Comparison of ENCODE assay signal across 9 mouse cellular contexts in the genomic region with DNA sequence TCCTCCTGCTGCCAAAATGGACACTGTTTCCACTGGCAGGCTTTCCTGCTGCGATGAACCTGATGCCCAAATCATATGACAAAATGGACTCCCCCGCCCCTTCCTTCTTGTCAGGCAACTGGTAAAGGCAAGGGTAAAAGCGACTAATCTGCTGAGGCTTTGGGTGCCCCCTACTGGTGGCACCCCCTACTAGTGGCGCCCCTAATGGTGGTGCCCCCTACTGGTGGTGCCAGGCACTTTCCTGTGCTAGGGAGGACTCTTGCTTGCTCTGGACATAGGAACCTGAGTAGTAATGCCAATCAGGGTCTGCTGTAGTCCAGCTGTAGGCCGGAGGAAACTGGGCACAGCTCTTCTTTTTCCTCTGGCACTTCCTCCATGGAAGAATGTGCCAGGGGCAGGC. TPM values are rescaled to one million over a fixed set of nuclear protein-coding genes. Genes with fewer than 3 reads are reported as not detected.
DNase-seq lines count a peak whose midpoint lies in the region; ATAC-seq and TF ChIP-seq lines count a peak whose summit lies in the region.
"Had no signal": no experiment of that assay in that cellular context is flagged by ENCODE, and none has a peak within 500 bp of the region (broad histone marks: within the 10 kb centered on the region; RNA-seq: fewer than 3 reads in every experiment).

No protein-coding gene starts in this region.

- no peak for ATAC-seq in cerebellum, adult (ENCODE audit: insufficient number of reproducible peaks, low FRiP score, low TSS enrichment)
- peak; percentile 48 for ATAC-seq in CD4-positive, CD25-positive, alpha-beta regulatory T cell, adult 4 months
- ATAC-seq in stomach, postnatal 0 days (ENCODE audit: low FRiP score, low TSS enrichment), result no peak

- TF ChIP-seq EP300 in stomach, postnatal 0 days (optimal IDR thresholded peaks at IDR 0.05), result no peak

- TF ChIP-seq CTCF in cerebellum, adult 2 months (IDR thresholded peaks at IDR 0.05; ENCODE audit: borderline replicate concordance, insufficient read depth, low read depth, low read length), result peak; percentile 75
- TF ChIP-seq CTCF in stomach, postnatal 0 days (IDR thresholded peaks at IDR 0.05; ENCODE audit: low read depth), result peak; percentile 76

- H3K9ac ChIP-seq in stomach, postnatal 0 days (ENCODE audit: low read length), result no peak overlapping the region

- intact Hi-C loops in left cerebral cortex, postnatal 25 days (cut with DNase I), result no loop called here

- WGBS in cerebellum, adult 2 months, result 52% methylated on average over 5 of the region's 5 CpGs
- WGBS in stomach, postnatal 0 days, result 55% methylated on average over 5 of the region's 5 CpGs

- DNase-seq in cerebellum, adult 2 months, result peak; percentile 32 to 34
- DNase-seq in left cerebral cortex, adult 18-20 months (ENCODE audit: low spot score in 2 of 2), result peak; percentile 63 to 65
- DNase-seq in left cerebral cortex, adult 11 months (ENCODE audit: low spot score), result no peak
- peak; percentile 50 to 74 for DNase-seq in cerebellum, postnatal 14 days
- peak; percentile 45 to 57 for DNase-seq in left cerebral cortex, postnatal 25 days (ENCODE audit: low spot score in 2 of 2)
- no peak for DNase-seq in stomach, postnatal 0 days (ENCODE audit: low spot score)

- no peak overlapping the region for H3K4me3 ChIP-seq in cerebellum, adult 2 months (replicated peaks; ENCODE audit: insufficient read depth, low read depth, low read length)
- H3K4me3 ChIP-seq in stomach, postnatal 0 days (ENCODE audit: low read depth, low read length), result no peak overlapping the region

- no peaks in the 10 kb centered on the region for H3K27me3 ChIP-seq in cerebellum, adult 2 months (ENCODE audit: control insufficient read depth, insufficient read depth, low read length)
- no peaks in the 10 kb centered on the region for H3K27me3 ChIP-seq in stomach, postnatal 0 days (ENCODE audit: control insufficient read depth, insufficient read depth, low read length)

- no peak for TF ChIP-seq POLR2A in cerebellum, adult 2 months (IDR thresholded peaks at IDR 0.05; ENCODE audit: borderline replicate concordance, insufficient read depth, low read length)

- H3K4me2 ChIP-seq in stomach, postnatal 0 days (replicated peaks; ENCODE audit: low read depth), result no peak overlapping the region

- no peaks in the 10 kb centered on the region for H3K36me3 ChIP-seq in stomach, postnatal 0 days (ENCODE audit: control insufficient read depth, insufficient read depth, low read length)
- H3K36me3 ChIP-seq: G1E had no signal

- no peaks in the 10 kb centered on the region for H3K4me1 ChIP-seq in cerebellum, adult 2 months (ENCODE audit: control insufficient read depth, insufficient read depth, low read length)
- no peaks in the 10 kb centered on the region for H3K4me1 ChIP-seq in stomach, postnatal 0 days (replicated peaks; ENCODE audit: control insufficient read depth, insufficient read depth)

- no peaks in the 10 kb centered on the region for H3K9me3 ChIP-seq in stomach, postnatal 0 days (ENCODE audit: control insufficient read depth, low read length)

- H3K27ac ChIP-seq in cerebellum, adult 2 months (ENCODE audit: insufficient read depth, low read length), result no peak overlapping the region
- no peak overlapping the region for H3K27ac ChIP-seq in stomach, postnatal 0 days (replicated peaks)

RNA-seq across cellular contexts. Expression of a gene that starts 44.2 kb away (rescaled TPM):
- 8.7 and 8.8 TPM in 2 replicates for polyA plus RNA-seq in cerebellum, adult 2 months (2012; rRNA removed)
- total RNA-seq in left cerebral cortex, adult 18-20 months (2021), result 10 to 100 TPM; 18.4 to 23.9 TPM
- under 1 TPM in 1 of 2 experiments, not detected in 1; 0.30 TPM for polyA plus RNA-seq in CD4-positive, CD25-positive, alpha-beta regulatory T cell, adult 4 months (2017; shearing (Covaris generic))
- 10 to 100 TPM; 18.3 to 21.4 TPM for total RNA-seq in left cerebral cortex, postnatal 25 days (2021)
- polyA plus RNA-seq in stomach, postnatal 0 days (2015; fragmentation: Nextera tagmentation; extraction: Ambion mirVana), result 0.48 and 0.58 TPM in 2 replicates
- total RNA-seq: G1E had no signal
- polyA plus RNA-seq: G1E had no signal

RNA-seq across cellular contexts. Expression of a gene that starts 45.4 kb away (rescaled TPM):
- polyA plus RNA-seq in cerebellum, adult 2 months (2012; rRNA removed), result 161 and 191 TPM in 2 replicates
- total RNA-seq in left cerebral cortex, adult 18-20 months (2021), result 100 to 1,000 TPM; 382 to 428 TPM
- polyA plus RNA-seq in CD4-positive, CD25-positive, alpha-beta regulatory T cell, adult 4 months (2017; shearing (Covaris generic)), result 100 to 1,000 TPM in 1 of 2 experiments, 10 to 100 TPM in 1; 99.7 to 140 TPM
- 100 to 1,000 TPM; 319 to 332 TPM for total RNA-seq in left cerebral cortex, postnatal 25 days (2021)
- 1.2 and 1.3 TPM in 2 replicates for polyA plus RNA-seq in stomach, postnatal 0 days (2015; fragmentation: Nextera tagmentation; extraction: Ambion mirVana)
- total RNA-seq: G1E had no signal

Comparison
In these comparisons a context has a peak if more than half of its experiments do, and no peak if none do; other contexts are left out.
1. DNase-seq: peak in cerebellum, adult 2 months (2 of 2), left cerebral cortex, adult 18-20 months (2 of 2), cerebellum, postnatal 14 days (2 of 2) and left cerebral cortex, postnatal 25 days (2 of 2); none in left cerebral cortex, adult 11 months (single experiment) and stomach, postnatal 0 days (single experiment).
2. RNA of a gene that starts 45.4 kb away (polyA plus RNA-seq): 161 to 191 TPM in cerebellum, adult 2 months and 99.7 to 140 TPM in CD4-positive, CD25-positive, alpha-beta regulatory T cell, adult 4 months; 1.2 to 1.3 TPM in stomach, postnatal 0 days; every median in the first group is over 10 times any median in the second.